Mouse (Mus musculus) lung, postnatal 0 days (tissue): ENCODE results near the gene Zdhhc6.

Source experiments
- CTCF ChIP-seq: IDR thresholded peaks from 2 replicates; pipeline ENCODE4 v1.5.1; 2016; ENCODE audit warnings: antibody characterized with exemption, mild to moderate bottlenecking
- EP300 ChIP-seq: IDR thresholded peaks from 2 replicates; pipeline ENCODE4 v1.6.1; 2016; ENCODE audit warnings: antibody characterized with exemption, mild to moderate bottlenecking, control low read depth

DNA sequence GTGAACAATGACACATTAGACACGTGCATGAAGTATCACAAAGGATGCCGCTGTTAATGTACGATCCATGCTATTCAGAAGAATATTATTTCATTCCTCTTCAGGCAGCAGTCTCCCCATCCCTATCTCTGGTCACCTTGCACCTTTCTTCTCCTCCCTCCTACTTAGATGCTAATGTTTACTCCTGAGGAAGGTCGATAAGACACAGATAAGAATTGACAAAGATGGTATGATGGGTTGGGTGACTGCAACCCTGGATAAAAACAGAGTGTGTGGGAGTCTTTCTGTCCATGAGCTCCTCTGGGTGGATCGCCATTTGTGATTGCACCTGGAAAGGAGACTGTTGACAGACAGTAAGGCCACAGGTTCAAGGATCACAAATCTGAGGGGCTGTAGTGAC is 57.3 kb downstream of the Zdhhc6 start:
- TF ChIP-seq CTCF: no peak
- TF ChIP-seq EP300: no peak
